Mouse (Mus musculus) retina, embryonic 14.5 days (tissue): ENCODE measurements at regions not wholly inside any gene's neighbourhood (a gene's known extent, or its start where the extent isn't known, plus 50 kb on each side); places are given as distances from the start of the nearest gene placed in this dataset.
A peak's percentile ranks its signal among the peaks of the same experiment; 100 is the strongest.

ENCODE experiments used
- DNase-seq: peaks from one replicate; pipeline ENCODE4 v3.0.0-alpha.2; 2015; ENCODE audit warnings: low spot score

- no peak for DNase-seq
Observed at GRCm38 (mm10) chr6:16575875-16576274, 322.4 kb downstream of the Tfec start.

GRCm38 (mm10) chr6:16572828-16573227 lies 325.4 kb downstream of the Tfec start:
- no peak for DNase-seq

GRCm38 (mm10) chr6:16551945-16552673 lies 346.1 kb downstream of the Tfec start:
- no peak for DNase-seq

- DNase-seq = no peak
Observed at GRCm38 (mm10) chr6:16551131-16551530, 347.1 kb downstream of the Tfec start.

GRCm38 (mm10) chr6:16550445-16550844 lies 347.8 kb downstream of the Tfec start:
- DNase-seq = peak; percentile 53

- DNase-seq = no peak
Observed at GRCm38 (mm10) chr6:16514054-16514453, 384.2 kb downstream of the Tfec start.

GRCm38 (mm10) chr6:16513541-16513940 lies 384.7 kb downstream of the Tfec start:
- no peak for DNase-seq

GRCm38 (mm10) chr6:16503836-16504235 lies 394.4 kb downstream of the Tfec start:
- DNase-seq = no peak

GRCm38 (mm10) chr6:16487015-16487630 lies 411.1 kb downstream of the Tfec start:
- no peak for DNase-seq

GRCm38 (mm10) chr6:16483295-16483694 lies 414.9 kb downstream of the Tfec start:
- no peak for DNase-seq

- no peak for DNase-seq
Observed at GRCm38 (mm10) chr6:16468693-16469375, 429.4 kb downstream of the Tfec start.

GRCm38 (mm10) chr6:16458279-16458678 lies 440.0 kb downstream of the Tfec start:
- DNase-seq = no peak
